Mouse (Mus musculus) intestine, postnatal 0 days (tissue): ENCODE measurements around the gene S100z. TPM values are rescaled to one million over a fixed set of nuclear protein-coding genes. Genes with fewer than 3 reads are reported as not detected.

Source experiments
- ATAC-seq: fragments of 200-750 bp; cut with Nextera tagmentation; 2 replicates; pipeline ENCODE4 v1.8.0; 2017; ENCODE audit warnings: mild to moderate bottlenecking, moderate TSS enrichment, moderate library complexity
- H3K27ac ChIP-seq: fragments of 300-500 bp; sonication (generic); 2 replicates; pipeline ENCODE4 v1.5.1; 2014; ENCODE audit warnings: mild to moderate bottlenecking, low read depth, low read length, moderate library complexity
- H3K27me3 ChIP-seq: fragments of 300-500 bp; sonication (generic); replicated peaks from 2 replicates; pipeline ENCODE4 v1.6.1; 2014; ENCODE audit warnings: low read length, mixed read lengths; ENCODE audit not compliant: control insufficient read depth, insufficient read depth
- H3K36me3 ChIP-seq: fragments of 300-500 bp; sonication (generic); 2 replicates; pipeline ENCODE4 v1.6.1; 2014; ENCODE audit warnings: mild to moderate bottlenecking, moderate library complexity; ENCODE audit not compliant: control insufficient read depth, insufficient read depth
- H3K4me1 ChIP-seq: fragments of 300-500 bp; sonication (generic); replicated peaks from 2 replicates; pipeline ENCODE4 v1.6.1; 2014; ENCODE audit warnings: antibody characterized with exemption, low read length, mixed read lengths; ENCODE audit not compliant: control insufficient read depth, insufficient read depth
- H3K4me2 ChIP-seq: fragments of 300-500 bp; sonication (generic); replicated peaks from 2 replicates; pipeline ENCODE4 v1.6.1; 2014; ENCODE audit warnings: low read depth, mild to moderate bottlenecking, moderate library complexity
- H3K4me3 ChIP-seq: fragments of 300-500 bp; sonication (generic); 2 replicates; pipeline ENCODE4 v1.5.1; 2014; ENCODE audit warnings: low read depth, low read length
- H3K9ac ChIP-seq: fragments of 300-500 bp; sonication (generic); 2 replicates; pipeline ENCODE4 v1.6.1; 2014; ENCODE audit warnings: mild to moderate bottlenecking, low read depth, low read length
- H3K9me3 ChIP-seq: fragments of 300-500 bp; sonication (generic); 2 replicates; pipeline ENCODE4 v1.6.1; 2016; ENCODE audit warnings: mixed run types; ENCODE audit not compliant: control insufficient read depth
- CTCF ChIP-seq: sonication (generic); IDR thresholded peaks from 2 replicates; pipeline ENCODE4 v1.5.1; 2016; ENCODE audit warnings: low read depth, mild to moderate bottlenecking, control low read depth, antibody characterized with exemption, moderate library complexity
- WGBS: fragments of 180-500 bp; shearing (Covaris S2); extraction: QIAGEN DNeasy Blood & Tissue Kit; methylation state at CpG from one replicate; pipeline ENCODE4 v1.1.7; 2014; 5-methylcytosine and 5-hydroxymethylcytosine counted together
- polyA plus RNA-seq: library from polyadenylated mRNA; unstranded; fragments of >200 nt; fragmentation: Nextera tagmentation; extraction: Ambion mirVana; gene quantifications from 2 replicates; pipeline ENCODE4 v1.2.1, GENCODE M21; 2015

Gene S100z
- 2.0 and 2.1 TPM in 2 replicates for polyA plus RNA-seq

- Histone ChIP-seq H3K4me3 (no peak within 1 kb of the TSS), H3K4me1 (no peaks in the 10 kb centered on the region), H3K9ac (no peak within 1 kb of the TSS), H3K9me3 (no peaks in the 10 kb centered on the region), H3K27me3 (no peaks in the 10 kb centered on the region), H3K36me3 (no peaks in the 10 kb centered on the region), H3K27ac (no peak within 1 kb of the TSS), H3K4me2 (no peak within 1 kb of the TSS)
- no peak for TF ChIP-seq CTCF
- WGBS: 92% methylated on average over 21 of the region's 21 CpGs
- no peak for ATAC-seq
Measured at GRCm38 (mm10) chr13:95478671-95479413, at the start of gene S100z. Gene S100z, minus strand, starts transcription at chr13:95478721.

GRCm38 (mm10) chr13:95524674-95525491 lies 46.4 kb upstream of the S100z start, which contains the start of gene F2rl1:
Gene F2rl1, minus strand, starts transcription at chr13:95525227.
- no peaks in the 10 kb centered on the region for H3K9me3 ChIP-seq
- no peaks in the 10 kb centered on the region; the same call in 1 of the 2 replicates for H3K4me1 ChIP-seq
- under 1% methylated on average over 54 of the region's 54 CpGs for WGBS
- 0 out of 2 replicates have a peak, but pooled peaks cover 4% of the 10 kb centered on the region for H3K27me3 ChIP-seq
- H3K36me3 ChIP-seq: no peaks in the 10 kb centered on the region
- peak within 1 kb of the TSS; percentile 96 for H3K27ac ChIP-seq
- peak; percentile 13; the same call in 1 of the 2 replicates for TF ChIP-seq CTCF
- peak within 1 kb of the TSS; percentile 53 for H3K4me3 ChIP-seq
- H3K4me2 ChIP-seq: peak within 1 kb of the TSS; percentile 85
- peak within 1 kb of the TSS; percentile 84 for H3K9ac ChIP-seq
- peak; percentile 92 for ATAC-seq

- Histone ChIP-seq H3K9me3 (no peaks in the 10 kb centered on the region), H3K27ac (peak overlapping the region; percentile 96), H3K27me3 (0 out of 2 replicates have a peak, but pooled peaks cover 4% of the 10 kb centered on the region), H3K9ac (peak overlapping the region; percentile 84), H3K4me1 (no peaks in the 10 kb centered on the region; the same call in none of the 2 replicates), H3K4me2 (peak overlapping the region; percentile 85), H3K4me3 (peak overlapping the region; percentile 53), H3K36me3 (no peaks in the 10 kb centered on the region)
- WGBS: 1% methylated on average over 13 of the region's 13 CpGs
- TF ChIP-seq CTCF: no peak
- no peak for ATAC-seq
Measured at GRCm38 (mm10) chr13:95524424-95524673, 45.8 kb upstream of the S100z start.

- Histone ChIP-seq H3K27ac (peak overlapping the region; percentile 96), H3K4me1 (no peaks in the 10 kb centered on the region; the same call in none of the 2 replicates), H3K27me3 (0 out of 2 replicates have a peak, but pooled peaks cover 4% of the 10 kb centered on the region), H3K36me3 (no peaks in the 10 kb centered on the region), H3K9me3 (no peaks in the 10 kb centered on the region), H3K4me3 (peak overlapping the region; percentile 53), H3K4me2 (peak overlapping the region; percentile 85), H3K9ac (peak overlapping the region; percentile 84)
- no peak for TF ChIP-seq CTCF
- WGBS: 5% methylated on average over 29 of the region's 29 CpGs
- ATAC-seq: no peak
Measured at GRCm38 (mm10) chr13:95523659-95524423, 45.3 kb upstream of the S100z start.

GRCm38 (mm10) chr13:95522176-95522575 lies 43.7 kb upstream of the S100z start:
- Histone ChIP-seq H3K36me3 (no peaks in the 10 kb centered on the region), H3K9ac (no peak overlapping the region), H3K4me1 (no peaks in the 10 kb centered on the region; the same call in none of the 2 replicates), H3K9me3 (no peaks in the 10 kb centered on the region), H3K27ac (peak overlapping the region; percentile 2; the same call in 1 of the 2 replicates), H3K4me2 (peak overlapping the region; percentile 85), H3K27me3 (0 out of 2 replicates have a peak, but pooled peaks cover 4% of the 10 kb centered on the region), H3K4me3 (no peak overlapping the region; the same call in 1 of the 2 replicates)
- 37% methylated on average over 10 of the region's 10 CpGs for WGBS
- ATAC-seq: no peak
- no peak for TF ChIP-seq CTCF
